Mouse (Mus musculus) thymus, postnatal 14 days (tissue): ENCODE measurements around the gene Anxa2.

Source experiments
- DNase-seq: peaks from one replicate; pipeline ENCODE4 v3.0.0; 2021

Anxa2 gene

GRCm38 (mm10) chr9:69453066-69453900 is at the start of gene Anxa2:
Gene Anxa2 (plus strand): TSS chr9:69453620.
- peak; percentile 73 for DNase-seq

- DNase-seq, result no peak
These were observed 48.7 kb upstream of the Anxa2 start for GRCm38 (mm10) chr9:69404671-69405070.

- DNase-seq, result peak; percentile 35
These were observed 33.9 kb upstream of the Anxa2 start for GRCm38 (mm10) chr9:69419476-69419875.

GRCm38 (mm10) chr9:69430531-69430930 is 22.9 kb upstream of the Anxa2 start:
- no peak for DNase-seq

- DNase-seq, result no peak
These were observed 21.4 kb upstream of the Anxa2 start for GRCm38 (mm10) chr9:69431863-69432555.

- no peak for DNase-seq
These were observed 18.2 kb upstream of the Anxa2 start for GRCm38 (mm10) chr9:69435194-69435593.

- DNase-seq, result no peak
These were observed 17.8 kb upstream of the Anxa2 start for GRCm38 (mm10) chr9:69435662-69436061.

GRCm38 (mm10) chr9:69439805-69440357 is 13.5 kb upstream of the Anxa2 start:
- DNase-seq, result peak; percentile 46

GRCm38 (mm10) chr9:69442471-69443038 is 10.9 kb upstream of the Anxa2 start:
- DNase-seq, result peak; percentile 27

GRCm38 (mm10) chr9:69443203-69443602 is 10.2 kb upstream of the Anxa2 start:
- no peak for DNase-seq

GRCm38 (mm10) chr9:69448801-69449200 is 4.6 kb upstream of the Anxa2 start:
- no peak for DNase-seq

GRCm38 (mm10) chr9:69450636-69451035 is 2.8 kb upstream of the Anxa2 start:
- no peak for DNase-seq

GRCm38 (mm10) chr9:69451886-69452810 is 1.3 kb upstream of the Anxa2 start:
- no peak for DNase-seq

- DNase-seq, result peak; percentile 60
These were observed 664 bp downstream of the Anxa2 start for GRCm38 (mm10) chr9:69453901-69454666.

GRCm38 (mm10) chr9:69454691-69455090 is 1.3 kb downstream of the Anxa2 start:
- no peak for DNase-seq

- peak; percentile 43 for DNase-seq
These were observed 2.0 kb downstream of the Anxa2 start for GRCm38 (mm10) chr9:69455391-69455790.

- DNase-seq, result no peak
These were observed 3.1 kb downstream of the Anxa2 start for GRCm38 (mm10) chr9:69456406-69457075.

- DNase-seq, result no peak
These were observed 3.7 kb downstream of the Anxa2 start for GRCm38 (mm10) chr9:69457143-69457542.

- no peak for DNase-seq
These were observed 4.6 kb downstream of the Anxa2 start for GRCm38 (mm10) chr9:69457747-69458625.

- peak; percentile 57 for DNase-seq
These were observed 5.6 kb downstream of the Anxa2 start for GRCm38 (mm10) chr9:69458982-69459381.
